Mouse (Mus musculus) heart, postnatal 0 days (tissue): ENCODE data around the gene Nipa2.

ENCODE experiments used
- CTCF ChIP-seq: IDR thresholded peaks from 2 replicates; pipeline ENCODE4 v1.5.1; 2016; ENCODE audit warnings: antibody characterized with exemption, control low read depth, low read depth
- EP300 ChIP-seq: IDR thresholded peaks from 2 replicates; pipeline ENCODE4 v1.6.1; 2016; ENCODE audit warnings: antibody characterized with exemption, low read depth

DNA sequence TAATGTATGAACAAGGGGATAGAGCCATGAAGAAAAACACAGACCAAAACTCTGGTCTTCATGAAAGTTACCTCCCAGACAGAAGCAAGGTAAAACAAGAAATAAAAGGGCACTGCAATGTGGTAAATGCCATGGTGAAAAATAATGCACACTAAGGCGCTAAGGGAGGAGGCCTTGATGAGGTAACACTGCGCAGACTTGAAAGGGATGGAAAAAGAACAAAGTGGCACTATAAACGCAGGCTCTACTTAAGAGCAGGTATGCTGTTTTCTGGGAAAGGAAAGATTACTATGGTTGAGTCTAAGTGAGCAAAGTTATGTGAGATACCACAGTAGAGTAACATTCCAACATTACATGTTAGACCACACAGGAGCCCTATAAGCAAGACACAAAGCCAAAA is 2.5 kb downstream of the Nipa2 start:
- no peak for TF ChIP-seq EP300
- TF ChIP-seq CTCF, result no peak
